Mouse (Mus musculus): ENCODE results near the gene Kifap3.

- TF ChIP-seq CTCF (conservative IDR thresholded peaks at IDR 0.05; ENCODE audit: low read length) = no peak
- TF ChIP-seq POU5F1 (IDR thresholded peaks at IDR 0.05; ENCODE audit: borderline replicate concordance, low read length) = no peak
- TF ChIP-seq NANOG (IDR thresholded peaks at IDR 0.05; ENCODE audit: borderline replicate concordance, low read length) = no peak
Observed at GRCm38 (mm10) chr1:163852884-163853560, 73.6 kb downstream of the Kifap3 start.

Measured in E14TG2a.4 (cell line).